Mouse (Mus musculus): ENCODE data around the gene Sval1.

Sval1 gene

DNA sequence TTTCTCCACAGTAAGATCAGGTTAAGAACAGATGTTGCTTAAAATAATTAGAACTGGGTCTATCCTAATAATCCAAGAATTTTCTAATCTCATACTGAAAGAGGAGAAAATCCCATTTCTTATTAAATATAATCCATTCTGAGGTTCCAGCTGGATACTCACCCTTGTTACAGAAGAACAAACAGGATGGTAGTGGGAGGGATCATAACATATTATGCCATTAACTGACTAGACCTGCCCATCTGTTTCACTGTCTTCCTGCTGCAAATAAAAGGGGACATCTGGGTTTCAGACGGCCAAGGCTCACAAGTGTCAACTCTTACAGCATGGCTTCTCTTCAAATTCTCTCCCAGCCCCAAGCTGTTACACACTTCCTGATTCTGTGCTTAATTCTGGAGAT is at the start of gene Sval1:
Gene Sval1 (plus strand): TSS at position 301 of the 400 bp plus-strand sequence.
- DNase-seq (ENCODE audit: low spot score) = no peak

DNA sequence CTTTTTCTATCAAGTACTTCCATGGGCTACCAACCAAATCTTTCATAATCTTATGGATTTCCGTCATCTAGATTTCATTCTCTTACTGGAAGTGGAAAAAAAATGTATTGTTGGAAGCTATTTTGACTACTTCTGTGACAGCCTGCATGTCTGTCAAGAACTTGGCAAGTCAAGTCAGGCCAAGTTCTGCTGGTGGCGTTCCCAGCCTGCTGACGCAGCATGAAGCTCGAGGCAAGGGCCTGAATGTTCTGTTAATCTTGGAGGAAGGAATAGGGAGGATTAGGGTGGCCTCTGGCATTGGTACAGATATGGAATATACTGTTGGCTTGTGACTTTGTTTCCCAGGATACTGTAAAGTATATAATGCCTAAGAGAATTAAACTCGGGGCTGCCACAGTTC is 39.8 kb upstream of the Sval1 start:
- no peak for DNase-seq (ENCODE audit: low spot score)

DNA sequence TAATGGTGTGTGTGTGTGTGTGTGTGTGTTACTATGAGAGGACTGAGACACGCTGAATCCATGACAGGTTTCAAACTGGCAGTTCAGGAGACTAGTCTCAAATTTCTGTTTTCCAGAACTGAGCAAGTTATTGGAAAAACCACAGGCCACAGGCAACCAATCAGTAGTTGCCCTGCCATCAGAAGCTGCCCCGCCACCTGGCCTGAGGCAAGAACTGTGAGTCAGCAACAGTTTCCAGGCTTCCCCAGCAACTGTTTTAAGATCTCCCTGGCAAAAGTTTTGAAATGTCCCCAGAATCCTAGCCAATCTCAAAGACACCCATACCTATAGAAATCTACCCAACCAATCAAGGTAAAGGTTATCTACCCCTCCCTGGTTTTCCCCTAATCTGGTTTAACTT is 36.5 kb upstream of the Sval1 start:
- no peak for DNase-seq (ENCODE audit: low spot score)

DNA sequence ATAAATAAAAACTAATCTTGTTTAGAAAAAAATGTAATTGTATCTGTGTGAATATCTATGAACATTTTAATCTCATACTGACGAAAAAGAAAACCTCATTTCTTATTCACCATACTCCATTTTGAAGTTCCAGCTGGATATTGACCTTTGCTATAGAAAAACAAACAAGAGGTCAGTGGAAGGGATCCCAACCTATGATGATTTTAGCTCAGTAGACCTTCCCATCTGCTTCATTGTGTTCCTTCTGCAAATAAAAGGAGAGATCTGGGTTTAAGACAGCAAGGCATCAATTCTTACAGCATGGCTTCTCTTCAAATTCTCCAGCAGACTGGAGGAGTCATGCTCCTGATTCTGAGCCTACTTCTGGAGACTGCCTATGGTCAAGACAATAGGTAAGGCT is 16.4 kb downstream of the Sval1 start, which contains the start of gene Sval3:
Gene Sval3 (plus strand): TSS at position 301 of the 400 bp plus-strand sequence.
- DNase-seq (ENCODE audit: low spot score) = no peak

Data from ovary, postnatal 14 days (tissue).